Mouse (Mus musculus) CH12F3 (cell line): ENCODE measurements at regions not wholly inside any gene's neighbourhood (a gene's known extent, or its start where the extent isn't known, plus 50 kb on each side); places are given as distances from the start of the nearest gene placed in this dataset.

Experiments
- in situ Hi-C: fragments of 300-500 bp; cut with MboI; formaldehyde crosslinking; loops from 2 replicates; pipeline ENCODE4 v1.14.3; 2020; ENCODE audit warnings: low sequenced_read_pairs

DNA sequence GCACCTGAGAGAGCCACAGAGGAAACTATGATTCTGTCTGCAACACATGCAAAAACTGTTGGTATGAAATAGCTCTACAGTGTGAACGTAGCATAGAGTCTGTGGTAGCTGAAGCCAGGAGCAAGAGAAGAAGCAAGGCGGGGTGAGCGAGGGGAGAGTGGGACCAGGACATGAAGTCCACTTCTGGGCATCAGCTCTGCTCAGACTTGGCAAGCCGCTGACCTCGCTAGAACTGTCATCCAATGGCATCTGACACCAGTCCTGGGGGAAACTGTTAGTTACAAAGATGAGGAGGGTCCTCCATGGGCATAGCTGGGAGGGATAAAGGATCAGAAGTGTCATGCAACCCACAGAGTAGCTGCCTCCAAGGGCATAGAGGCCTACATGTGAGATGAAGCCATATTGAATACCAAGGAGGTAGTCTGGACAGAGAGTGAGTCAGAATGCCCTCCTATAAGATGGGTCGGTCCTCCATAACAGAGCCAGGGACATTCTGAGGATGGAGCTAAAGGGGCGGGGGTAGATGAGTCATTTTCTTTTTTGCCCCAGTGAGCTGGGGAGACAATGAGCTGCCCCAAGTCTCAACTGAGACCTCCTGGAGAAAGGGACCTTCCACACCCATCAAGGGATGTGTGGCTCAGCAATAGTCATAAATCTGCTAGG lies 102.0 kb downstream of the 1810010D01Rik start:
- in situ Hi-C loops: no loop called here

DNA sequence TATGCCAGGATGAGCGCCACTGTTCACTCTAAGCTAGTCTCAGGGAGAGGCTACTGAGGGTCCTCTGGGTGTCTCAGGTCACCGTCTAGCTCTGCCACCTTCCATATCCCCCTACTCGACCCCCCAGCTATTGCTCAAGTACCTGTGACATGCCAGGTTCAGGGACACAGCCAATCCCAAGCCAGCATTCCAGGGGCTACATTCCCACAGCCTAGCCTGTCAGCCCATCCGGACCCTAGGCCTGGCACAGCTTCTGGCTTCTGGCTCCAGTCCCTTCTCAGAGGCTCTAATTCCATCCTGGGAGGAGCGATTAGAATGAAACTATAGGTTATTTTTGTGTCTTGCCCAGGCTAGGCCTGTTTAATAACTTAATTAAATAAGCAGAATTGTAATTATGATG lies 105.2 kb downstream of the 1810010D01Rik start:
- in situ Hi-C loops: no loop called here

DNA sequence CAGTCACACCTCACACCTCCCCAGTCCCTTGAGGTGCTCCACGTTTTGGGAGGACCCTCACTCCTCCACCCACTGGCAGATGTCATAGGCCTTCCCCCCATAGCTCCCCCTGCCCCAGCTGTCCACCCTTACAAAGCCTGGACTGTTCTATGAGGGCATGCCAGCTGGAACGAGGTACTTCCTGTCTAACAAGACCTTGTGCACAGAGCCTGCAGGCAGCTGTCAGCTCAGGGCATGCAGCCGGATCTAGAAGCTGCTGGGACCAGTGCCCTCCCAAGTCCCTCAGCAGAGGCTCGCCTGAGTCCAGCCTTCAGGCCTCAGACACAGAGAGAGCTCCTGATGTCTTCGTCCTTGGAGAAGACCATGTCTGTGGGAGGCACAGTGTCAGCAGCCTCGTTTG lies 105.7 kb downstream of the 1810010D01Rik start:
- in situ Hi-C loops: no loop called here

DNA sequence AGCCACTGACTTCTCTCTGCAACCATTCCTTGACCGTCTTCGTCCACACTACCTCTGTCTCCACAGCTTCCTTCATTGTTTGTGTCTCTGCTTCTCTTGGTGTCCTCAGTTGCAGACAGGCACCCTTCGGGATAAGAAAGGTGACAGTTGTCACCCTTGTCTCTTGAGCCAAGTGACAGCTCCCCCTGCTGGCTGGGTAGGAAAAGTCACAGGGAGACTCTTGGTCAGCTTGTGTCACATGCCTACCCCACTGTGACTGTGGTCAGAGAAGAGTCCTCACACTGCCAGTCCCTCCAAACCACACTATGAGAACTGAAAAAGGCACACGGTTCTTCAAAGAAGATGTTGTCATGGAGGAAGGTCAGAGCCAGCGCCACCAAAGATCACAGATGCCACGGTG lies 109.6 kb downstream of the 1810010D01Rik start:
- in situ Hi-C loops: loop anchor here (10.0 kb wide), 1 partner anchor 154 kb away; no protein-coding TSS in a partner anchor

DNA sequence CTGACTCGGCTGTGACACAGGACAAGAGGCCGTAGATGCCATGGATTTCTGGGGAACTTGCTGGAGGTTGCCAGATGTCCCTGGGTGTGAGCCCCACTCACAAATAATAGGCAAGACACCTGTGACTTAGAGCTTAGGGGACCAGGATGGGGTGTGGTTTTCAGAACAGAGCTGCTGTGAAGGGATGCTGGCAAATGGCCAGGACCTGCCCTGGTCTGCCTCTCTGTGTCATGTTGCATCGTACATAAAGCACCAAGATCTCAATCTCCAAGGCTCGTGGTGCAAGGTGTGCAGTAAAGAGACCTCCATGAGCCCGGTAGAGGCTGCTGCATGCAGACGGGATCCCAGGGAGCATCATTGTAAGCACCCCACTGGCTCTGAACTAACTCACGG lies 113.8 kb downstream of the 1810010D01Rik start:
- in situ Hi-C loops: loop anchor here (10.0 kb wide), 1 partner anchor 149 kb away; no protein-coding TSS in a partner anchor

DNA sequence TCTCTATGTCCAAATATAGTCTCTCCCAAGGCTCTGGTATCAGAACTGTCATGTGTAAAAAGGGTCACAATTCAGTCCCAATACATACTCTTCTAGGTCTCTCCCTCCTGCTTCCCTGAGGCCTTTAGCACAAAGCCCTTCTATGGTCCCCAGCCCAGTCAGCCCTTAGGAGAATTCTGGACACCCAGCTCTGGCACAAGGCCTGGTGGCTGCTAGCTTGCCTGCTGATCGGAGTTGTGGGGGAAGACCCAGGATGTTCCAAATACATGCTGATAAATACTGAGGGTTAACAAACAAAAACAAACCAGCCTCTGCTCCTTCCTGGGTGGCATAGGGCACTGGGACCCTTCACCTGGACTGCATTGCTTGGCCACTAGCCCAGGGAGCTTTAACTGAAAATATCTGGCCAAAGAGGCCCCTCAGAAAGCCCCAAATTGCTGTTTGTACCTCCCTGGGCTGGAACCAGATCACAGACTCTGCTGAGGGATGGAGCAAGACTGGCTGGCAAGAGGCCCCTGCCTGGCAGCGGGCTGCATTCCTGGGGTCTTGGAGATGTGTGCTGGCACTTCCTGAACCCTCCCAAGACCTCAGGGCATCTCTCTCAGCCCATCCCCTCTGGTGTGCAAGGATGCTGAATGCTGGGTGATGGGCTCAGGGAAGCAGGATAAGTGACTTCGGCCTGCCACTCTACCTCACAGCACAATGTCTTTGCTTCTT lies 114.3 kb downstream of the 1810010D01Rik start:
- in situ Hi-C loops: loop anchor here (10.0 kb wide), 1 partner anchor 149 kb away; no protein-coding TSS in a partner anchor

DNA sequence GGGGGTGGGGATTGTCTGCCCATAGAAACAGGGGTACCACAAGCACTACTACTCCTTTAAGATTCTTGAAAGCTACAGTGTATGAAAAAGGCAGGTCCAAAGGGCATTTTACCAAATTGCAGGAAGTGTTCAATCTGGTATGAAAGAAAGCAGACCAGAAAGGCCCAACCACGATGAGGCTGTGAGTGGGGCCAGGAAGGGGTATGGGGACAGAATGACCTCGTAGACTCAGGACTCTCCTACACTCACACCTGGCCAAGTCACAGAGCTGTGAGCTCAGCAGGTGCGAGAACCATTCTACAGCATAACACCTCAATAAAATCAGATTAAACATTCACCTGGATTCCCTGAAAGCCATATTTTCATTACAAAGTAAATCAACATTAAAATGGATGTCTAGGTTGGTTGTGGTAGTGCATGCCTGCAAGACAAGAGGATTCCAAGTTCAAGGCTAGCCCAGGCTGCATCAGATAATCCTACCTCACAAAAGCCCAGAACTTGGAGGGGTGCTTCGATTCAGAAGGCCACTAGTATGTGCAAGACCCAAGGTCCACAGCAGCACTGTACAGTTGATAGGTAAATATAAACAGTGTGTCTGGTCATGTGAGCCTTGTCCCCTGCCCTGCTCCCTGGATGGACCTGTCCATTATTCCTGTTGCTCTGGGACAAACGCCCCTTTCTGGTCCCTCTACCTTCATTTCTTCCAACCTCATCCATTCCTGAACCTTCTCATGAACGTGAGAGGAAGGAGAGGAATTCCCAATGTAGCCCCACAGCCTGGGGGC lies 115.3 kb downstream of the 1810010D01Rik start:
- in situ Hi-C loops: loop anchor here (10.0 kb wide), 1 partner anchor 148 kb away; no protein-coding TSS in a partner anchor

DNA sequence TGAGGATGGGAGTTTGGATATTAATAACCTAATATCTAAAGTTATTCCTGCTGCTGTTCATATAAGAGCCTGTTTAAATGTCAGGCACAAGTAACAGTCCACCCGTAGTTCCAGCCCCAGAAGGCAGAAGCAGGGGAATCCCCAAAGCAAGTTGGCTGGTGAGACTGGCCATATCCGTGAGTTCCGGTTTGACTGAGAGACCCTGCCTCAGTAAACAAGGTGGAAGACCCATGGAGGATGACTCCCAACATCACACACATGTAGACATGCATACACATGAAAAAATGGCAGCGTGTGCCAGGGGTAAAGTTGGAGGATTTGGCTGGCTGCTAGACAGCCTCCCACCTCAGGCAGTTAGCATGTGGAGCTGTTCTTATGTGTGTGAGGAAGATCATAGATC lies 117.1 kb downstream of the 1810010D01Rik start:
- in situ Hi-C loops: loop anchor here (10.0 kb wide), 1 partner anchor 146 kb away; no protein-coding TSS in a partner anchor

DNA sequence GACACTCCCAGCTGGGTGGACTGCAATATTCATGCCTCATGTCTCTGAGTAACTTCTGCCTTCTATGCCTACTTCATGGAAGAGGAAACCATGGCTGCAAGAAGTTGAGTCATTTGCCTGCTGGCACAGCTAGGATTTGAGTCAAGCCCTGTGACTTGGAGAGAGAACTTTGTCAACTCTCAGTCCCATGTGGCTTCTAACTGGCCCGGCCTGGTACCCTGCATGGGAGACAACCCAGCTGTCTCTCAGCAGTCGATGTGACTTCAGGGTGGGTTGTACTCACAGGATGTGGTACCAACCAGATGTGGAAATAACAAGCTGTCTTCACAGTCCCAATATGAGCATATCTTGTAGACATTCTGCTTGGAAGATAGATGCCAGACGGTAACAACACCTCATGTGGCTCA lies 118.6 kb downstream of the 1810010D01Rik start:
- in situ Hi-C loops: no loop called here

DNA sequence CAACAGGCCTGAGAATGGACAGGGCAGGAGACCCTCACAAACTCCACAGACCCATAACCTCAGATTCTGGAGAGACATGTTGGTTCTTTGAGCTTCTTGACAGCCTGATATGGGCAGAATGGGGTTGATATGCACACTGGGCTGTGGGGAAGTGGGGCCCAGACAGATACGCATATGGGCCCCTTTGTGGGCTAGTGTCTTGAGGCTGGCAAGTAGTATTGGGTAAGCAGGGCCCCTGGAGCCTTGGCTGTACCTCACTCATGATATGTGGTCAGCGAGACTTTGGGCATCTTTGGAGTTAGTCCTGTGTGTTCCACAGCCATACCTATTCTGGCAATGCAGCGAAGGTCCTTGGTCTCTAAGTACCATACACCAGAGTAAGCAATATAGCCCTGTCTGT lies 119.3 kb downstream of the 1810010D01Rik start:
- in situ Hi-C loops: no loop called here

DNA sequence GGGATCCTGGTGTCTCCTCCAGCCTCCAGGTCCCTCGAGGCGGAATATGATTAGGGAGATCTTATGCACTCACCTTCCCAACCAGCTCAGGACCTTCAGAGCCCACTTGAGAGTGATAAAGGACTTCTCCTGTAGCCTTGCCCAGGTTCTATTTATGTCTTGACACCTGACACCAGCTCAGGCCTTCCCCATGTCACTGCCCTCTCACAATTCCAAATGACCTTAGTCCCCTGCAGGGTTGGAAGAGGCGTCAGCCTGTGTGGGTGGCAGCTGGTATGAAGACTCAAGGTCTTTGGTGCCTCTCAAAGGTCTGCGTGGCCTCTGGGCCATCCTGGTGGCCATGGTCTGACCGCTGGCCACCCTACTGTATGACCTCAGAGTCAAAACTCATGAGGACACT lies 120.1 kb downstream of the 1810010D01Rik start:
- in situ Hi-C loops: no loop called here

DNA sequence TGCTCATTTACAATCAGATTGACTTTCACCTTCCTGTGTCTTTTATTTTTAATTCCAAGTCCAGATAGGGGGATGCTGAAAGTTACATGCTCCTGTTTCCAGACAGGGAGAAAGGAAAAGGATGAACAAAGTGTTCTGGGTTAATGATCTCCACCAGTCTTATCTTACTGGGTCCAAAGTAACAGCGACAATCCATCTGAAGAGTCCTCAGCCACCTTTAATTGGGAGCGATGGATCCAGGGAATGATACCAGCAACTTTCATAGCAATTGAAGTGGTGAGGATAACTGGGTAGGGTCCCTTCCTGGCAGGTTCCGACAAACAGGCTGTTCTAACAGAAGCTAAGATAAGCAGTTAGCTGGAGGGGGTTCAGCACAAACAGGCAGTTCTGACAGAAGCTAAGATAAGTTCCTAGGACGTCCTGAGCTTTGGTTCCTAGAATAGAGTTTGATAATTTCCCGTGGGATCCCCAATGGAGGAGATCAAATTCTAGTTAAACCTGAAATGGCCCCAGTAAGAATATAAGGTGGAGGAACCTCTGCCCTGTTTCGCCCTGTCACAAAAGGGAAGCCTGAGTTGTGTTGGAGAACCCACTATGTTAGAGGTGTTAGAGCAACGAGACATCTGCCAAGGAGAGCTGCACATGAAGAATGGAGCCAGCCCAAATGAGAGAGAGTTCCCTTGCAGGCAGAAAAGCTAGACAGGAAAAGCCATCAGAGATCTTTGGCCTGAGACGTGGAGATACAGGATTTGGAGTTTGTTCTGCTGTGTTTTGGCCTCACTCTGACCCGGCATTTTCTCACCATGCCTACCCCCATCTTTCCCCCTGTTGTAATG lies 124.8 kb downstream of the 1810010D01Rik start:
- in situ Hi-C loops: no loop called here

DNA sequence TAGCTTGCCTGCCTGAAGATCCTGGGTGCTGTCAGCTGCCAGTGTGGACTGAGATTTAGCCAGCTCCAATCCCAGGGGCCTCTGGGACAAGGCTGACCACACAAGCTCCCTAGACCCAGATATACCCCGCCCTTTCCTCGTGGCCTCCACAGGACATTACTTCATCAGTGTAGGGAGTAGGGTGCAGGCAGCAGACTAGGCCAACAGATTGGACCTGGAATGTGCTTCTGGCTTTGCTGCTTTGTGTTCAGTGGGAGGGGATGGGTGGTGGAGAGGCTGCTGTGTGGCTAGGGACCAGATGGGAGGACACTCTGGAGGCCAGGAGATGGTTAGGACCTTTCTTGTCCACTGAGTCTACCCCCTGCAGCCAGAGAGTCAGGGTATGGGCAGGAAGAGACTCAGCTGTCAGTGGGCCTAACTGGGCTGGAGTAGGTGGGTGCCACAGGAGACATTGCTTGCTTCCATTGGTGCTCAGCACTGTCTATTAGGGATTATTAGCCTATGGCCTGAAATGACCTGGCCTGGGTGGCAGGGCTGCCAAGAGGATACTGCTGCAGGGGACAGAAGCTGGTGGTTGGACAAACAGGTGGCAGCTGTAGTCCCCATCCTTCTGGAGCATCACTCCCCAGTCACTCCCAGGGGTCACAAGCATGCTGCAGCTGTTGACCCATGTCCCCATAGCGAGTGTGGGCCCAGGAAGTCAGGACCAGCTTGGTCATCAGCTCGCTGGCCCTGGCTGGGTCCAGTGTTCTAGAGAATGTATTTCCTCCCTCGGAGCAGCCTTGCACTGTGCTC lies 132.5 kb upstream of the Ccnd1 start:
- in situ Hi-C loops: no loop called here

DNA sequence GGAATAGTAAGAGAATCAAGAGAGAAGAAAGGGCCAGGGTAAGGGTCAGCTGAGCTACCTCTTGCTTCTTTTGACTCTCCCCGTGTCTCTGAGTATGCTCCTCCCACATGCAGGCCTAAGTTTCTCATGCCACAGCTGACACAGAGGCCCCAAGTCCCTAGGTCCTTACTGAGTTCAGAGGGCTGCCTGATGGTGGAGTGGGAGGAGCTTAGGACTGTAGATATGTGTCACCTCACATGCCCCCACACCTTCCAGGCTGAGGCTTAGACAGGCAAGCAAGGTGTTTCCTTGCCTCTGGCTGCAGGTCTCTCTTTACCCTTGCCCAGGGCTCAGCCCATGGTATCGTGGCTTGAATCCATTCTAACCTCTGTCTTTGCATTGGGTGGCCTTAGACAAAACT lies 131.8 kb upstream of the Ccnd1 start:
- in situ Hi-C loops: no loop called here

DNA sequence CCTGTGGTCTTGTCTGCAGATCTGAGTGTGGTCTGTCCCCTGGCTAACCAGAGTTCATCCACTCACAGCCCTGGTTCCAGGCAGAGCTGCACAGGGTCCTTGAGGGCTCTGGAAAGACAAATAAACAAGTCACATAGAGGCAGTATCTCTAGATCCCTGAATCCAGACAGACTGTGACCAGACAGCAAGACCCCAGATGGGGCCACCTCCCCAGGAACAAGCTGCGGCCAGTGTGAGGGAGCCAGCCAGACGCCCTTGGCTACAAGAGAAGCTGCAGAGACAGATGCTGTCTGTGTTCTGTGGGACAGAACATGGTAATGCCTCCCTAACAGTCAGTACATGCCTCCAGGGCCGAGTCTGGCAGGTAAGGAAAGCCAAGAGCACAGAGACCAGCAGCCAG lies 127.6 kb upstream of the Ccnd1 start:
- in situ Hi-C loops: no loop called here

DNA sequence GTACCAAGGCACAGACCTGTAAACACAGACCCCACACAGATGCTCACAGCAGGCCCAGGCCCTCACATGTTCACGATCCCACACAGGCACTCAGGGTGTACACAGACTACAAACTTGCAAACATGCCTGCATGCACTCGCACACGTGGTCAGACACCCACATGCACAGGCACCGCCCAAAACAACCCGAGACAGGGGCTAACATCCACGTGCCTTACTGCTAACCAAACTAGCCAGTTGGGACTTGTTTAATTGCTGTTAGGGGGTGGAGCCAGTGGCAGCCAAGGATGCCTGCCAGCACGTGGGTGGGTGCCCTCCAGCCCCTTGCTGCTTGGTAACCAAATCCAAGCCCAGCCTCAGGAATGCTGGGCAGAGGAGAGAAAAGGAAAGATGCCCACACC lies 116.6 kb upstream of the Ccnd1 start:
- in situ Hi-C loops: no loop called here

DNA sequence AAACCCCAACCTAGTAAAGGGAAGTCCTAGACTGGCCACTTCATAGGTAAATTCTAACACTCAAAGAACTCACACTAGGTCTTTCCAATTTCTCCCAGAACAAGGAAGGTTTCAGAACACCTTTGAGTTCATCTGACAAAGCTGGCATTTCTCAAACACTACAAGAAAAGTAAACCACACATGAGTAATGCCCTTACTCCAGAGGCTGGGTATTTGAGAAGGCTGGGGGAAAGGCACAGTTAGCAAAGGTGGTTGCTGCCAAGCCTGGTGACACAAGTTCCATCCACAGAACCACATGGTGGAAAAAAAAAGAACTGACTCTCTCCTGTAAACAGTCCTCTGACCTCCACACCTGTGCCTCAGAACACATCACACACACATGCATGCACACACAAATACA lies 111.9 kb upstream of the Ccnd1 start:
- in situ Hi-C loops: no loop called here

DNA sequence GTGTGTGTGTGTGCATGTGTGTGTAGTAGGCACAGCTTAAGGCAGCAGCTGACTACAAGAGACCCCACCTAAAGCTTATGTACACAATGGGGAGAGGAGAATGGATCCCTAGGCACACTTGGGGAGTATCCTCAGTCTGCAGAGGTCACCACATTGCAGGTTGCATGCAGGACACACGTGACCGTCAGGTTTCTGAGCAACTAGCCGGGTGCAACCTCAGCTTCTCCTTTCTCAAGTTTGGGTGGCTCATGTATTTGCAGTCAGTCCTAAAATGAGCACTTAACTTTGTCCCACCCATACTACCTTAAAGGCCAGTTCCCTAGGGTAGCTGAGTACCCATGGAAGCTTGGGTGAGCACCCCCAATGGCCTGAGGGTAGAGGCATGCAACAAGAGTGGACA lies 111.0 kb upstream of the Ccnd1 start:
- in situ Hi-C loops: no loop called here

DNA sequence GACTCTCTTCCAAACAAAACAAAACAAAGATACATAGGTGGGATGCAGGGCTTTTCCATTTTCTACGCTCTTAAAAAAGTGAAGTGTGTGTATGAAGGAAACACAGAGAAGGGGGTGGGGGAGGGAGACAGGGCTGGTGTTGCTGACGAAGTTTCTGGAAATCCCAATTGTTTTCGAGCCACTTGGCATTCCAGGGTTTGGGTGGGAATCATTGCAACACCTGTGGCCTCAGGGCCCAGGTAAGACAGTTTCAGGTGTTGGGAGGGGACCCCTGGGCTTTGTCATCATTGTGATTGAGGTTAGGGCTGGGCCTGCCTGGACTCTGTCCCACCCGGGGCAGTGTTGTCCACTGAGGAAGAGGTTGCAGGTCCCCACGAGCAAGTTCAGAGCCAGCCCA lies 108.8 kb upstream of the Ccnd1 start:
- in situ Hi-C loops: no loop called here
